Mouse (Mus musculus) myocyte (in vitro differentiated cells): Measurements from ENCODE around the gene Cmya5.

ENCODE experiments used
- E2F4 ChIP-seq: IDR thresholded peaks from one replicate; pipeline ENCODE4 v1.6.1; 2011; ENCODE audit warnings: mild to moderate bottlenecking, control low read depth, moderate library complexity; ENCODE audit not compliant: insufficient read depth
- MAX ChIP-seq: IDR thresholded peaks from one replicate; pipeline ENCODE4 v1.6.1; 2011; ENCODE audit warnings: low read depth, mild to moderate bottlenecking, control low read depth
- MYOD1 ChIP-seq, 3 experiments: IDR thresholded peaks; one replicate each; pipeline ENCODE4 v1.6.1; 2011; ENCODE audit warnings: control low read depth in 2 of 3, low read depth in 2 of 3, mild to moderate bottlenecking in 2 of 3, moderate library complexity in 1 of 3; ENCODE audit not compliant: insufficient read length in 2 of 3, control insufficient read depth in 1 of 3
- MYOG ChIP-seq, 3 experiments: IDR thresholded peaks; one replicate each; pipeline ENCODE4 v1.6.1; 2011; ENCODE audit warnings: control low read depth in 2 of 3, low read depth in 2 of 3, mild to moderate bottlenecking in 2 of 3; ENCODE audit not compliant: insufficient read length in 2 of 3, control insufficient read depth in 1 of 3, insufficient read depth in 1 of 3
- POLR2A ChIP-seq: IDR thresholded peaks from one replicate; pipeline ENCODE4 v1.6.1; 2011; ENCODE audit warnings: low read depth, mild to moderate bottlenecking, control low read depth, moderate library complexity; ENCODE audit not compliant: insufficient read length
- POLR2AphosphoS2 ChIP-seq: IDR thresholded peaks from one replicate; pipeline ENCODE4 v1.6.1; 2011; ENCODE audit warnings: low read depth, control low read depth; ENCODE audit not compliant: insufficient read length
- SRF ChIP-seq: IDR thresholded peaks from one replicate; pipeline ENCODE4 v1.6.1; 2011; ENCODE audit warnings: low read depth; ENCODE audit not compliant: control insufficient read depth, insufficient read length
- TCF12 ChIP-seq: IDR thresholded peaks from one replicate; pipeline ENCODE4 v1.6.1; 2011; ENCODE audit warnings: mild to moderate bottlenecking, control low read depth; ENCODE audit not compliant: poor library complexity, insufficient read depth, severe bottlenecking

- TF ChIP-seq POLR2AphosphoS2, result no peak
- TF ChIP-seq MYOG (IDR thresholded peaks at IDR 0.05; ENCODE audit: control insufficient read depth in 1 of 3, insufficient read depth in 1 of 3, insufficient read length in 2 of 3, low read depth in 2 of 3), result no peak
- TF ChIP-seq E2F4, result no peak
- no peak for TF ChIP-seq TCF12
- no peak for TF ChIP-seq POLR2A
- TF ChIP-seq MAX, result no peak
- no peak for TF ChIP-seq SRF
- no peak for TF ChIP-seq MYOD1 (IDR thresholded peaks at IDR 0.05; ENCODE audit: control insufficient read depth in 1 of 3, insufficient read length in 2 of 3, low read depth in 2 of 3)
These were observed 85.9 kb downstream of the Cmya5 start for GRCm38 (mm10) chr13:93058551-93059011.
